8 mouse cellular contexts compared by ENCODE assay signal in genomic region chr4:154961911-154962310, GRCm38 (mm10). TPM values are rescaled to one million over a fixed set of nuclear protein-coding genes. Genes with fewer than 3 reads are reported as not detected.
DNase-seq lines count a peak whose midpoint lies in the region; ATAC-seq lines count a peak whose summit lies in the region.

No protein-coding gene starts in this region.

- H3K27ac ChIP-seq in forebrain, embryonic 11.5 days (ENCODE audit: low read depth, low read length): peak overlapping the region; percentile 98
- H3K27ac ChIP-seq in limb, embryonic 12.5 days: no peak overlapping the region

- H3K27me3 ChIP-seq in forebrain, embryonic 11.5 days (ENCODE audit: control insufficient read depth, insufficient read depth, low read length): peaks cover 18% of the 10 kb centered on the region
- H3K27me3 ChIP-seq in limb, embryonic 12.5 days: peaks cover 67% of the 10 kb centered on the region

- H3K9ac ChIP-seq in forebrain, embryonic 11.5 days (ENCODE audit: low read length): peak overlapping the region; percentile 99
- no peak overlapping the region for H3K9ac ChIP-seq in limb, embryonic 12.5 days (replicated peaks)

- H3K4me2 ChIP-seq in forebrain, embryonic 11.5 days (ENCODE audit: low read depth, low read length, severe bottlenecking): peak overlapping the region; percentile 87
- H3K4me2 ChIP-seq in limb, embryonic 12.5 days: peak overlapping the region; percentile 89

- 5% methylated on average over 13 of the region's 13 CpGs for WGBS in forebrain, embryonic 11.5 days
- WGBS in limb, embryonic 12.5 days: 20% methylated on average over 13 of the region's 13 CpGs

- peak overlapping the region; percentile 97 for H3K4me3 ChIP-seq in forebrain, embryonic 11.5 days (ENCODE audit: low read depth, low read length)
- peak overlapping the region; percentile 46 for H3K4me3 ChIP-seq in limb, embryonic 12.5 days (replicated peaks)

- no peak for ATAC-seq in forebrain, embryonic 11.5 days (replicated peaks; ENCODE audit: low FRiP score)
- no peak for ATAC-seq in limb, embryonic 12.5 days (ENCODE audit: insufficient number of reproducible peaks, insufficient read depth, low FRiP score, low TSS enrichment, low read depth)

- H3K36me3 ChIP-seq in forebrain, embryonic 11.5 days (ENCODE audit: control insufficient read depth, insufficient read depth, low read length): peaks cover 4% of the 10 kb centered on the region; the same call in 1 of the 2 replicates
- H3K36me3 ChIP-seq in limb, embryonic 12.5 days: peaks cover 8% of the 10 kb centered on the region

- peaks cover 48% of the 10 kb centered on the region for H3K4me1 ChIP-seq in forebrain, embryonic 11.5 days (replicated peaks; ENCODE audit: control insufficient read depth, insufficient read depth, low read length)
- H3K4me1 ChIP-seq in limb, embryonic 12.5 days (replicated peaks): peaks cover 77% of the 10 kb centered on the region

- peak; percentile 95 for DNase-seq in heart, adult 11 months
- no peak for DNase-seq in heart, postnatal 14 days
- DNase-seq in forebrain, embryonic 11.5 days (ENCODE audit: low spot score): no peak
- DNase-seq in naive thymus-derived CD4-positive, alpha-beta T cell, adult 2 months (ENCODE audit: low read depth): peak; percentile 69
- DNase-seq in embryo, embryonic 9.5 days (ENCODE audit: extremely low spot score): no peak
- no peak for DNase-seq in gastrocnemius, postnatal 14 days
- no peak for DNase-seq in layer of hippocampus, postnatal 36 days

- intact Hi-C loops in heart, postnatal 14 days (cut with DNase I): no loop called here
- intact Hi-C loops in gastrocnemius, postnatal 14 days (cut with DNase I; ENCODE audit: low total_unique reads): no loop called here

- H3K9me3 ChIP-seq in forebrain, embryonic 11.5 days (ENCODE audit: control insufficient read depth, low read length): no peaks in the 10 kb centered on the region
- no peaks in the 10 kb centered on the region for H3K9me3 ChIP-seq in limb, embryonic 12.5 days

RNA-seq across cellular contexts. Expression of gene Hes5, which starts 1.2 kb away (rescaled TPM):
- total RNA-seq in heart, postnatal 14 days (2021): not detected
- polyA plus RNA-seq in forebrain, embryonic 11.5 days (2014; fragmentation: Nextera tagmentation; extraction: Ambion mirVana): 313 and 318 TPM in 2 replicates
- polyA plus RNA-seq in limb, embryonic 12.5 days (2016; fragmentation: Nextera tagmentation; extraction: Ambion mirVana): 0.54 and 1.1 TPM in 2 replicates
- total RNA-seq in gastrocnemius, postnatal 14 days (2021): under 1 TPM in 1 of 2 experiments, not detected in 1; 0.16 TPM
- 10 to 100 TPM; 17.6 to 28.1 TPM for total RNA-seq in layer of hippocampus, postnatal 36 days (2021)

RNA-seq across cellular contexts. Expression of gene Pank4, which starts 2.0 kb away (rescaled TPM):
- 10 to 100 TPM; 38.3 to 41.0 TPM for total RNA-seq in heart, postnatal 14 days (2021)
- polyA plus RNA-seq in forebrain, embryonic 11.5 days (2014; fragmentation: Nextera tagmentation; extraction: Ambion mirVana): 43.1 and 49.1 TPM in 2 replicates
- 56.3 and 60.5 TPM in 2 replicates for polyA plus RNA-seq in limb, embryonic 12.5 days (2016; fragmentation: Nextera tagmentation; extraction: Ambion mirVana)
- total RNA-seq in gastrocnemius, postnatal 14 days (2021): 10 to 100 TPM; 24.1 to 31.4 TPM
- 10 to 100 TPM; 40.6 to 40.8 TPM for total RNA-seq in layer of hippocampus, postnatal 36 days (2021)

RNA-seq across cellular contexts. Expression of gene Tnfrsf14, which starts 33.5 kb away (rescaled TPM):
- total RNA-seq in heart, postnatal 14 days (2021): 1 to 10 TPM; 4.1 to 5.6 TPM
- 0.61 and 1.4 TPM in 2 replicates for polyA plus RNA-seq in forebrain, embryonic 11.5 days (2014; fragmentation: Nextera tagmentation; extraction: Ambion mirVana)
- polyA plus RNA-seq in limb, embryonic 12.5 days (2016; fragmentation: Nextera tagmentation; extraction: Ambion mirVana): 1.0 and 1.4 TPM in 2 replicates
- total RNA-seq in gastrocnemius, postnatal 14 days (2021): 1 to 10 TPM; 1.4 to 1.9 TPM
- 1 to 10 TPM in 1 of 2 experiments, under 1 TPM in 1; 0.60 to 1.1 TPM for total RNA-seq in layer of hippocampus, postnatal 36 days (2021)

Comparison
In these comparisons a context has a peak if more than half of its experiments do, and no peak if none do; other contexts are left out.
1. DNase-seq: peak in heart, adult 11 months (single experiment) and naive thymus-derived CD4-positive, alpha-beta T cell, adult 2 months (single experiment); none in heart, postnatal 14 days (0 of 2), forebrain, embryonic 11.5 days (single experiment), embryo, embryonic 9.5 days (single experiment), gastrocnemius, postnatal 14 days (single experiment) and layer of hippocampus, postnatal 36 days (0 of 2).
2. RNA of gene Hes5, which starts 1.2 kb away (total RNA-seq): 17.6 to 28.1 TPM in layer of hippocampus, postnatal 36 days; 0.16 TPM in gastrocnemius, postnatal 14 days and not detected in heart, postnatal 14 days; every median in the first group is over 10 times any median in the second.